Mouse (Mus musculus) thymus, adult 2 months (tissue): Measurements from ENCODE around the gene Parg.

Experiments
- CTCF ChIP-seq: fragments of 200-500 bp; IDR thresholded peaks from 2 replicates; pipeline ENCODE4 v1.5.1; 2012; ENCODE audit warnings: mild to moderate bottlenecking, control low read depth, low read length, moderate library complexity, borderline replicate concordance; ENCODE audit not compliant: control insufficient read depth, poor library complexity, insufficient read depth; ENCODE audit errors: extremely low read depth
- POLR2A ChIP-seq: fragments of 200-500 bp; IDR thresholded peaks from 2 replicates; pipeline ENCODE4 v1.6.1; 2012; ENCODE audit warnings: mild to moderate bottlenecking, low read length, control low read depth, moderate library complexity; ENCODE audit not compliant: control insufficient read depth, poor library complexity, insufficient read depth; ENCODE audit errors: extremely low read depth

DNA sequence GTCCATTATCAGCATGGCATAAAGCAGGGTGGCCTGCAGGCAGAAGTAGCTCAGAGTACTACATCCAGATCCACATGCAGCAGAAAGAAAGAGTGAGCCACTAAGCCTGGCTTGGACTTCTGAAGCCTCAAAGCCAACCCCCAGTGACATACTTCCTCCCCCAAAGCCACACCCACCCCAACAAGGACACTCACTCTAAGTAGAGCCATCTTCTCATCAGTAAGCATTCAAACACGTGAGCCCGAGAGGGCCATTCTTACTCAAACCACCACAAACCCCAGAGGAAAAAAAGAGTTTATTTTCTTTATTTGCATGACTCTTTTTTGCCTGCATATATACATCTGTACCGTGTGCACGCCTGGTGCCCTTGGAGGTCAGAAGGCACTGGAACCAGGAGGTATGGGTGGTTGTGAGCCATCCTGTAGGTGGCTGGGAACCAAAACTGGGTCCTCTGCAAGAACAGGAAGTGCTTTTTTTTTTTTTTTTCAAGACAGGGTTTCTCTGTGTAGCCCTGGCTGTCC, 42.5 kb upstream of the Parg start:
- TF ChIP-seq POLR2A (no peak), CTCF (no peak)
